26 mouse cellular contexts compared by ENCODE assay signal in the genomic region with DNA sequence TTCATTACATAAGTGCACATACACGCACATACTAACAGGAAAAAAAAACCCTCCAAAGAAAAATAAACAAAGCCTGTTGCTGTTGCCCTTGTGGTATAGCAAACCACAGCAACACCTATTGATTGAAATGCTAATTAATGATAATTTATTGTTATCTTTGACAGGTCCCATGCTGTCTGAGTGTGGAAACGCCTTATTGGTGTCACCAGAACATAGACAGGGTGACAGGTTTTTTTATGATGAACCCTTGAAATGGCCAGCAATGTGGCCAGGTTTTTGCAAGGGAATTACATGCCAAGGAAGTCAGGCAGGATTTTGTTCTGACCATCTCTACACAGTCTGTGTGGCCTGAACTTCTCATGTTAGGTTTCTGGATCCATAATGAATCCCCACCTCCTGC. TPM values are rescaled to one million over a fixed set of nuclear protein-coding genes. Genes with fewer than 3 reads are reported as not detected.
DNase-seq lines count a peak whose midpoint lies in the region; ATAC-seq and TF ChIP-seq lines count a peak whose summit lies in the region.
"Had no signal": no experiment of that assay in that cellular context is flagged by ENCODE, and none has a peak within 500 bp of the region (broad histone marks: within the 10 kb centered on the region; RNA-seq: fewer than 3 reads in every experiment).

No protein-coding gene starts in this region.

- peak; percentile 23; the same call in 1 of the 2 replicates for ATAC-seq in forebrain, embryonic 13.5 days
- no peak for ATAC-seq in forebrain, embryonic 14.5 days
- ATAC-seq in intestine, embryonic 14.5 days (replicated peaks; ENCODE audit: low FRiP score, low TSS enrichment, low read depth), result no peak
- ATAC-seq in intestine, postnatal 0 days, result no peak
- no peak for ATAC-seq in lung, embryonic 16.5 days (ENCODE audit: low read depth)
- ATAC-seq: lung, postnatal 0 days; midbrain, embryonic 16.5 days had no signal

- no peak overlapping the region for H3K27ac ChIP-seq in forebrain, embryonic 13.5 days
- H3K27ac ChIP-seq in forebrain, embryonic 14.5 days (ENCODE audit: low read depth, low read length), result no peak overlapping the region
- H3K27ac ChIP-seq in intestine, embryonic 14.5 days (ENCODE audit: low read depth), result peak overlapping the region; percentile 73
- no peak overlapping the region for H3K27ac ChIP-seq in intestine, postnatal 0 days (ENCODE audit: low read depth, low read length)
- peak overlapping the region; percentile 66 for H3K27ac ChIP-seq in lung, embryonic 16.5 days (ENCODE audit: low read length)
- H3K27ac ChIP-seq: heart, embryonic 10.5 days; hindbrain, embryonic 13.5 days; layer of hippocampus, adult 2 months; liver, embryonic 14.5 days had no signal

- no peak overlapping the region for H3K4me3 ChIP-seq in forebrain, embryonic 13.5 days
- H3K4me3 ChIP-seq in forebrain, embryonic 14.5 days (ENCODE audit: low read depth, low read length), result no peak overlapping the region
- no peak overlapping the region for H3K4me3 ChIP-seq in intestine, embryonic 14.5 days (ENCODE audit: low read depth, low read length)
- H3K4me3 ChIP-seq in intestine, postnatal 0 days (ENCODE audit: low read depth, low read length), result no peak overlapping the region
- H3K4me3 ChIP-seq in lung, embryonic 16.5 days (ENCODE audit: low read length), result no peak overlapping the region
- H3K4me3 ChIP-seq: erythroblast, embryonic 14.5 days; heart, embryonic 10.5 days; hindbrain, embryonic 13.5 days; layer of hippocampus, adult 2 months had no signal

- DNase-seq in forebrain, embryonic 14.5 days (ENCODE audit: low spot score), result no peak
- no peak for DNase-seq in intestine, embryonic 14.5 days (ENCODE audit: low spot score)
- DNase-seq in lung, postnatal 14 days, result no peak
- no peak for DNase-seq in B cell, adult 2 months
- DNase-seq: adrenal gland, adult 8-10 months; cerebellum, adult 2 months; cerebellum, postnatal 14 days; gastrocnemius, postnatal 25 days; heart, adult 11 months; heart, postnatal 4 days; kidney, adult 2 months; kidney, postnatal 36 days; liver; right cerebral cortex, postnatal 25 days; spleen, adult 18-20 months had no signal

- no peaks in the 10 kb centered on the region for H3K9me3 ChIP-seq in forebrain, embryonic 13.5 days (replicated peaks)
- H3K9me3 ChIP-seq in forebrain, embryonic 14.5 days (replicated peaks; ENCODE audit: control insufficient read depth, low read length), result no peaks in the 10 kb centered on the region
- H3K9me3 ChIP-seq in intestine, embryonic 14.5 days (ENCODE audit: control insufficient read depth, low read length), result no peaks in the 10 kb centered on the region
- no peaks in the 10 kb centered on the region for H3K9me3 ChIP-seq in intestine, postnatal 0 days (ENCODE audit: control insufficient read depth)
- H3K9me3 ChIP-seq in lung, embryonic 16.5 days (ENCODE audit: control insufficient read depth, low read length), result no peaks in the 10 kb centered on the region
- H3K9me3 ChIP-seq: G1E; heart, embryonic 10.5 days; hindbrain, embryonic 13.5 days had no signal

- 60% methylated on average over 2 of the region's 2 CpGs for WGBS in forebrain, embryonic 13.5 days
- WGBS in forebrain, embryonic 14.5 days, result 50% methylated on average over 2 of the region's 2 CpGs
- WGBS in intestine, embryonic 14.5 days, result 57% methylated on average over 2 of the region's 2 CpGs
- 46% methylated on average over 2 of the region's 2 CpGs for WGBS in intestine, postnatal 0 days
- 41% methylated on average over 2 of the region's 2 CpGs for WGBS in lung, embryonic 16.5 days

- no peaks in the 10 kb centered on the region for H3K27me3 ChIP-seq in forebrain, embryonic 13.5 days
- H3K27me3 ChIP-seq in forebrain, embryonic 14.5 days (replicated peaks; ENCODE audit: control insufficient read depth, insufficient read depth, low read length), result no peaks in the 10 kb centered on the region
- no peaks in the 10 kb centered on the region for H3K27me3 ChIP-seq in intestine, embryonic 14.5 days (replicated peaks; ENCODE audit: control insufficient read depth, insufficient read depth, low read length)
- no peaks in the 10 kb centered on the region for H3K27me3 ChIP-seq in intestine, postnatal 0 days (replicated peaks; ENCODE audit: control insufficient read depth, insufficient read depth, low read length)
- no peaks in the 10 kb centered on the region for H3K27me3 ChIP-seq in lung, embryonic 16.5 days (ENCODE audit: control insufficient read depth, insufficient read depth, low read depth, low read length)
- H3K27me3 ChIP-seq: hindbrain, embryonic 13.5 days had no signal

- no peak overlapping the region for H3K9ac ChIP-seq in forebrain, embryonic 13.5 days
- no peak overlapping the region for H3K9ac ChIP-seq in forebrain, embryonic 14.5 days (ENCODE audit: low read length)
- no peak overlapping the region for H3K9ac ChIP-seq in intestine, embryonic 14.5 days (ENCODE audit: low read length)
- no peak overlapping the region for H3K9ac ChIP-seq in intestine, postnatal 0 days (ENCODE audit: low read depth, low read length)
- H3K9ac ChIP-seq in lung, embryonic 16.5 days (ENCODE audit: low read length), result no peak overlapping the region
- H3K9ac ChIP-seq: hindbrain, embryonic 13.5 days; liver, embryonic 14.5 days had no signal

- no peaks in the 10 kb centered on the region; the same call in none of the 2 replicates for H3K4me1 ChIP-seq in forebrain, embryonic 13.5 days
- peaks cover 8% of the 10 kb centered on the region; the same call in 1 of the 2 replicates for H3K4me1 ChIP-seq in forebrain, embryonic 14.5 days (ENCODE audit: control insufficient read depth, insufficient read depth, low read length)
- peaks cover 38% of the 10 kb centered on the region for H3K4me1 ChIP-seq in intestine, embryonic 14.5 days (replicated peaks; ENCODE audit: control insufficient read depth, insufficient read depth, low read length)
- H3K4me1 ChIP-seq in intestine, postnatal 0 days (replicated peaks; ENCODE audit: control insufficient read depth, insufficient read depth, low read length), result no peaks in the 10 kb centered on the region
- H3K4me1 ChIP-seq in lung, embryonic 16.5 days (replicated peaks; ENCODE audit: control insufficient read depth, insufficient read depth, low read length), result peaks cover 44% of the 10 kb centered on the region

- no peaks in the 10 kb centered on the region for H3K36me3 ChIP-seq in forebrain, embryonic 13.5 days (ENCODE audit: poor library complexity, severe bottlenecking)
- H3K36me3 ChIP-seq in forebrain, embryonic 14.5 days (ENCODE audit: control insufficient read depth, insufficient read depth, low read length), result no peaks in the 10 kb centered on the region
- peaks cover 11% of the 10 kb centered on the region; the same call in 1 of the 2 replicates for H3K36me3 ChIP-seq in intestine, embryonic 14.5 days (ENCODE audit: control insufficient read depth, insufficient read depth, low read length)
- H3K36me3 ChIP-seq in intestine, postnatal 0 days (ENCODE audit: control insufficient read depth, insufficient read depth), result no peaks in the 10 kb centered on the region
- H3K36me3 ChIP-seq in lung, embryonic 16.5 days (ENCODE audit: control insufficient read depth, insufficient read depth, low read length), result no peaks in the 10 kb centered on the region
- H3K36me3 ChIP-seq: G1E; heart, embryonic 10.5 days; hindbrain, embryonic 13.5 days had no signal

- no peak overlapping the region for H3K4me2 ChIP-seq in forebrain, embryonic 13.5 days
- no peak overlapping the region for H3K4me2 ChIP-seq in forebrain, embryonic 14.5 days (ENCODE audit: low read length)
- no peak overlapping the region for H3K4me2 ChIP-seq in intestine, embryonic 14.5 days (ENCODE audit: low read length)
- H3K4me2 ChIP-seq in intestine, postnatal 0 days (replicated peaks; ENCODE audit: low read depth), result no peak overlapping the region
- H3K4me2 ChIP-seq in lung, embryonic 16.5 days (ENCODE audit: low read depth, low read length), result no peak overlapping the region
- H3K4me2 ChIP-seq: hindbrain, embryonic 13.5 days had no signal

- TF ChIP-seq CTCF in intestine, postnatal 0 days (IDR thresholded peaks at IDR 0.05; ENCODE audit: low read depth), result no peak

RNA-seq across cellular contexts. Expression of gene Gucy1b1, which starts 22.5 kb away (rescaled TPM):
- 23.5 and 26.4 TPM in 2 replicates for polyA plus RNA-seq in forebrain, embryonic 13.5 days (2015; fragmentation: Nextera tagmentation; extraction: Ambion mirVana)
- 38.8 and 57.7 TPM in 2 replicates for polyA plus RNA-seq in forebrain, embryonic 14.5 days (2014; fragmentation: Nextera tagmentation; extraction: Ambion mirVana)
- 76.3 and 92.8 TPM in 2 replicates for polyA plus RNA-seq in intestine, embryonic 14.5 days (2014; fragmentation: Nextera tagmentation; extraction: Ambion mirVana)
- 23.3 and 24.8 TPM in 2 replicates for polyA plus RNA-seq in intestine, postnatal 0 days (2015; fragmentation: Nextera tagmentation; extraction: Ambion mirVana)
- 83.5 and 88.9 TPM in 2 replicates for polyA plus RNA-seq in lung, embryonic 16.5 days (2015; fragmentation: Nextera tagmentation; extraction: Ambion mirVana)
- polyA plus RNA-seq: erythroblast, embryonic 14.5 days; G1E had no signal

Comparison
In these comparisons a context has a peak if more than half of its experiments do, and no peak if none do; other contexts are left out.
1. H3K27ac ChIP-seq: peak in intestine, embryonic 14.5 days (single experiment) and lung, embryonic 16.5 days (single experiment); none in forebrain, embryonic 13.5 days (single experiment), forebrain, embryonic 14.5 days (single experiment) and intestine, postnatal 0 days (single experiment).